Mouse (Mus musculus): ENCODE measurements around the gene Gck. TPM values are rescaled to one million over a fixed set of nuclear protein-coding genes. Genes with fewer than 3 reads are reported as not detected.

Gene Gck
- polyA plus RNA-seq, 1 experiment from 2014 or later: 2.4 TPM

GRCm38 (mm10) chr11:5905778-5906518 lies 43.9 kb downstream of the Gck start:
- no peaks in the 10 kb centered on the region for H3K9me3 ChIP-seq
- no peak overlapping the region for H3K27ac ChIP-seq
- no peak overlapping the region for H3K4me3 ChIP-seq
- no peak for ATAC-seq (ENCODE audit: insufficient number of reproducible peaks, insufficient read depth, low FRiP score, low TSS enrichment, low read depth)
- no peaks in the 10 kb centered on the region for H3K36me3 ChIP-seq
- H3K9ac ChIP-seq: no peak overlapping the region
- peaks cover 19% of the 10 kb centered on the region for H3K4me1 ChIP-seq
- no peak overlapping the region for H3K4me2 ChIP-seq
- no peaks in the 10 kb centered on the region; the same call in 1 of the 2 replicates for H3K27me3 ChIP-seq
- WGBS: 87% methylated on average over 10 of the region's 10 CpGs

- Histone ChIP-seq H3K27me3 (no peaks in the 10 kb centered on the region; the same call in 1 of the 2 replicates), H3K9me3 (no peaks in the 10 kb centered on the region), H3K36me3 (no peaks in the 10 kb centered on the region), H3K4me2 (no peak overlapping the region), H3K9ac (no peak overlapping the region), H3K4me3 (no peak overlapping the region), H3K4me1 (peaks cover 19% of the 10 kb centered on the region), H3K27ac (no peak overlapping the region)
- 91% methylated on average over 6 of the region's 6 CpGs for WGBS
- ATAC-seq (ENCODE audit: insufficient number of reproducible peaks, insufficient read depth, low FRiP score, low TSS enrichment, low read depth): no peak
These were observed 45.0 kb downstream of the Gck start for GRCm38 (mm10) chr11:5904871-5905270.

- peaks cover 19% of the 10 kb centered on the region for H3K4me1 ChIP-seq
These were observed 45.5 kb downstream of the Gck start for GRCm38 (mm10) chr11:5904357-5904756.

GRCm38 (mm10) chr11:5903844-5904243 lies 46.0 kb downstream of the Gck start:
- Histone ChIP-seq H3K9me3 (no peaks in the 10 kb centered on the region), H3K4me2 (no peak overlapping the region), H3K27me3 (no peaks in the 10 kb centered on the region; the same call in 1 of the 2 replicates), H3K36me3 (no peaks in the 10 kb centered on the region), H3K4me3 (no peak overlapping the region), H3K4me1 (peaks cover 19% of the 10 kb centered on the region), H3K9ac (no peak overlapping the region), H3K27ac (no peak overlapping the region)
- WGBS: 79% methylated on average over 2 of the region's 2 CpGs
- ATAC-seq (ENCODE audit: insufficient number of reproducible peaks, insufficient read depth, low FRiP score, low TSS enrichment, low read depth): no peak

More at GRCm38 (mm10) chr11:5904357-5904756, 45.5 kb downstream of the Gck start:
- WGBS: 91% methylated on average over 19 of the region's 19 CpGs
- H3K27me3 ChIP-seq: no peaks in the 10 kb centered on the region; the same call in 1 of the 2 replicates
- no peak overlapping the region for H3K9ac ChIP-seq
- H3K27ac ChIP-seq: no peak overlapping the region
- no peak overlapping the region for H3K4me2 ChIP-seq
- no peaks in the 10 kb centered on the region for H3K9me3 ChIP-seq
- H3K4me3 ChIP-seq: no peak overlapping the region
- no peaks in the 10 kb centered on the region for H3K36me3 ChIP-seq
- ATAC-seq (ENCODE audit: insufficient number of reproducible peaks, insufficient read depth, low FRiP score, low TSS enrichment, low read depth): no peak

GRCm38 (mm10) chr11:5902390-5902789 lies 47.5 kb downstream of the Gck start:
- H3K4me2 ChIP-seq: peak overlapping the region; percentile 80
- peak overlapping the region; percentile 49 for H3K4me3 ChIP-seq
- peak overlapping the region; percentile 51; the same call in 1 of the 2 replicates for H3K27ac ChIP-seq
- H3K9me3 ChIP-seq: no peaks in the 10 kb centered on the region
- peaks cover 9% of the 10 kb centered on the region for H3K27me3 ChIP-seq
- H3K36me3 ChIP-seq: no peaks in the 10 kb centered on the region
- H3K9ac ChIP-seq: peak overlapping the region; percentile 74
- no peak for ATAC-seq (ENCODE audit: insufficient number of reproducible peaks, insufficient read depth, low FRiP score, low TSS enrichment, low read depth)
- 8% methylated on average over 6 of the region's 6 CpGs for WGBS
- H3K4me1 ChIP-seq: peaks cover 32% of the 10 kb centered on the region

- peak; percentile 79 for ATAC-seq (ENCODE audit: insufficient number of reproducible peaks, insufficient read depth, low FRiP score, low TSS enrichment, low read depth)
- no peaks in the 10 kb centered on the region for H3K36me3 ChIP-seq
- peak overlapping the region; percentile 80 for H3K4me2 ChIP-seq
- H3K27ac ChIP-seq: peak overlapping the region; percentile 51
- H3K9ac ChIP-seq: peak overlapping the region; percentile 74
- peaks cover 13% of the 10 kb centered on the region for H3K27me3 ChIP-seq
- H3K4me1 ChIP-seq: peaks cover 36% of the 10 kb centered on the region
- no peaks in the 10 kb centered on the region for H3K9me3 ChIP-seq
- H3K4me3 ChIP-seq: peak overlapping the region; percentile 49
- under 1% methylated on average over 32 of the region's 32 CpGs for WGBS
These were observed 47.9 kb downstream of the Gck start for GRCm38 (mm10) chr11:5901950-5902349.

GRCm38 (mm10) chr11:5901320-5901719 lies 48.6 kb downstream of the Gck start:
- Histone ChIP-seq H3K4me2 (peak overlapping the region; percentile 80), H3K27ac (peak overlapping the region; percentile 51), H3K4me3 (peak overlapping the region; percentile 49), H3K9ac (peak overlapping the region; percentile 74), H3K27me3 (peaks cover 17% of the 10 kb centered on the region), H3K9me3 (no peaks in the 10 kb centered on the region), H3K36me3 (no peaks in the 10 kb centered on the region), H3K4me1 (peaks cover 40% of the 10 kb centered on the region)
- no peak for ATAC-seq (ENCODE audit: insufficient number of reproducible peaks, insufficient read depth, low FRiP score, low TSS enrichment, low read depth)
- WGBS: 21% methylated on average over 3 of the region's 3 CpGs

GRCm38 (mm10) chr11:5899286-5899685 lies 50.6 kb downstream of the Gck start:
- Histone ChIP-seq H3K36me3 (no peaks in the 10 kb centered on the region), H3K4me2 (no peak overlapping the region), H3K4me1 (peaks cover 40% of the 10 kb centered on the region), H3K27me3 (peaks cover 17% of the 10 kb centered on the region), H3K9me3 (no peaks in the 10 kb centered on the region), H3K9ac (no peak overlapping the region), H3K4me3 (no peak overlapping the region), H3K27ac (no peak overlapping the region)
- ATAC-seq (ENCODE audit: insufficient number of reproducible peaks, insufficient read depth, low FRiP score, low TSS enrichment, low read depth): no peak
- 78% methylated on average over 10 of the region's 10 CpGs for WGBS

- no peak within 1 kb of the TSS for H3K9ac ChIP-seq
- H3K27ac ChIP-seq: no peak within 1 kb of the TSS
- H3K4me1 ChIP-seq: peaks cover 40% of the 10 kb centered on the region
- peak within 1 kb of the TSS; percentile 28 for H3K4me2 ChIP-seq
- H3K9me3 ChIP-seq: no peaks in the 10 kb centered on the region
- no peaks in the 10 kb centered on the region for H3K36me3 ChIP-seq
- H3K4me3 ChIP-seq: no peak within 1 kb of the TSS
- no peak for ATAC-seq (ENCODE audit: insufficient number of reproducible peaks, insufficient read depth, low FRiP score, low TSS enrichment, low read depth)
- H3K27me3 ChIP-seq: peaks cover 17% of the 10 kb centered on the region
- 69% methylated on average over 5 of the region's 5 CpGs for WGBS
These were observed 51.4 kb downstream of the Gck start, which contains the start of gene Myl7 for GRCm38 (mm10) chr11:5898531-5898930. Gene Myl7 (minus strand): TSS chr11:5898782.

- ATAC-seq (ENCODE audit: insufficient number of reproducible peaks, insufficient read depth, low FRiP score, low TSS enrichment, low read depth): no peak
- Histone ChIP-seq H3K27me3 (peaks cover 17% of the 10 kb centered on the region), H3K36me3 (no peaks in the 10 kb centered on the region), H3K4me1 (peaks cover 41% of the 10 kb centered on the region), H3K9ac (no peak overlapping the region), H3K27ac (no peak overlapping the region), H3K4me2 (peak overlapping the region; percentile 28), H3K9me3 (no peaks in the 10 kb centered on the region), H3K4me3 (no peak overlapping the region)
- 20% methylated on average over 10 of the region's 10 CpGs for WGBS
These were observed 52.0 kb downstream of the Gck start for GRCm38 (mm10) chr11:5897839-5898238.

- 13% methylated on average over 16 of the region's 16 CpGs for WGBS
- Histone ChIP-seq H3K9ac (no peak overlapping the region), H3K27ac (no peak overlapping the region), H3K9me3 (no peaks in the 10 kb centered on the region), H3K27me3 (peaks cover 17% of the 10 kb centered on the region), H3K36me3 (no peaks in the 10 kb centered on the region), H3K4me1 (peaks cover 41% of the 10 kb centered on the region), H3K4me3 (no peak overlapping the region), H3K4me2 (peak overlapping the region; percentile 28; the same call in 1 of the 2 replicates)
- no peak for ATAC-seq (ENCODE audit: insufficient number of reproducible peaks, insufficient read depth, low FRiP score, low TSS enrichment, low read depth)
These were observed 52.7 kb downstream of the Gck start for GRCm38 (mm10) chr11:5897230-5897629.

GRCm38 (mm10) chr11:5893807-5894206 lies 56.1 kb downstream of the Gck start:
- no peak for ATAC-seq (ENCODE audit: insufficient number of reproducible peaks, insufficient read depth, low FRiP score, low TSS enrichment, low read depth)

More at GRCm38 (mm10) chr11:5893807-5894206, 56.1 kb downstream of the Gck start:
- Histone ChIP-seq H3K27me3 (peaks cover 17% of the 10 kb centered on the region), H3K4me3 (no peak overlapping the region), H3K4me2 (no peak overlapping the region), H3K36me3 (no peaks in the 10 kb centered on the region), H3K27ac (no peak overlapping the region), H3K9me3 (no peaks in the 10 kb centered on the region), H3K9ac (no peak overlapping the region), H3K4me1 (peaks cover 43% of the 10 kb centered on the region)
- WGBS: 62% methylated on average over 6 of the region's 6 CpGs
